Mouse (Mus musculus): ENCODE measurements around the gene Alpl.

GRCm38 (mm10) chr4:137816216-137816615, 20.0 kb upstream of the Alpl start:
- TF ChIP-seq POLR2A (IDR thresholded peaks at IDR 0.05; ENCODE audit: borderline replicate concordance, extremely low read depth, insufficient read depth, insufficient read length, poor library complexity, severe bottlenecking) (no peak), CTCF (IDR thresholded peaks at IDR 0.05; ENCODE audit: borderline replicate concordance, extremely low read depth, insufficient read depth, insufficient read length) (no peak)
